Mouse (Mus musculus): Measurements from ENCODE around the gene Timm29.

The Timm29 gene

DNA sequence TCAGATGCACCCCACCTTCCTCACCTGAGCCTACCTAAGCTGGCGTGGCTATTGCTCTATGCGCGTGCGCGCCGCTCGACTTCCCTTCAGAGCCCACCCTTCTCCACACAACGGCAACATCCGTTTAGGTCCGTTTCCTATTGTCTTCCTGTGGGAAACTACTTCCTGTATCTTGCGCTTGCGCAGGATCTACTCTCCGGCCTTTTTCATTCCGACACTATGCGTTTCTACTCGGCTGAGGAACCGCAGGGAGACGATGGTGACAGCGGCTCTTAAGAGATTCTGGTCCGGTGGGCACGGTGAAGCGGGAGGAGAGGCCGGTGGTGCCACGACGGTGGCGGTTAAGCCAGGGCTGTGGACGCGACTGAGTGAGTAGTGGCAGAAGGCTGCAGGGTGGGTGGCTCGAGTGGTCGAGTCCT is at the start of gene Timm29, which contains the start of gene Yipf2:
Timm29 (plus strand) TSS at position 20 of the 419 bp plus-strand sequence.
Yipf2 (minus strand) TSS at position 126 of the 419 bp plus-strand sequence.
- peak; percentile 95 for DNase-seq (ENCODE audit: low read depth, low spot score)

- DNase-seq (ENCODE audit: low read depth, low spot score), result no peak
These were observed 47.1 kb upstream of the Timm29 start for GRCm38 (mm10) chr9:21545351-21545915.

- peak; percentile 99 for DNase-seq (ENCODE audit: low read depth, low spot score)
These were observed 46.4 kb upstream of the Timm29 start for GRCm38 (mm10) chr9:21545916-21546788.

DNA sequence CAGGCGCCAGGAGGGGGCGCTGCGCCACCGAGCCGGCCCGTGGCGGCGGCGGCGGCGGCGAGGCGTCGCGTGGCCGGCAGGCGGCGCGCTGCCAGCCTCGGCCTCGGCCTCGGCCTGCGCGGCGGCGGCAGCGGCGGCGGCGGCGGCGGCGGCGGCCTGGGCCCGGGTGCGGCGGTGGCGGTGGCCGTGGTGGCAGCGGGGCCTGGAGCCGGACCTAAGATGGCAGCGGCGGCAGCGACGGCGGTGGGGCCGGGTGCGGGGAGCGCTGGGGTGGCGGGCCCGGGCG is 45.8 kb upstream of the Timm29 start, which contains the start of gene Carm1:
Carm1 (plus strand) TSS at position 106 of the 286 bp plus-strand sequence.
- no peak for DNase-seq (ENCODE audit: low read depth, low spot score)

GRCm38 (mm10) chr9:21547075-21547941 is 45.2 kb upstream of the Timm29 start:
- peak; percentile 77 for DNase-seq (ENCODE audit: low read depth, low spot score)

DNA sequence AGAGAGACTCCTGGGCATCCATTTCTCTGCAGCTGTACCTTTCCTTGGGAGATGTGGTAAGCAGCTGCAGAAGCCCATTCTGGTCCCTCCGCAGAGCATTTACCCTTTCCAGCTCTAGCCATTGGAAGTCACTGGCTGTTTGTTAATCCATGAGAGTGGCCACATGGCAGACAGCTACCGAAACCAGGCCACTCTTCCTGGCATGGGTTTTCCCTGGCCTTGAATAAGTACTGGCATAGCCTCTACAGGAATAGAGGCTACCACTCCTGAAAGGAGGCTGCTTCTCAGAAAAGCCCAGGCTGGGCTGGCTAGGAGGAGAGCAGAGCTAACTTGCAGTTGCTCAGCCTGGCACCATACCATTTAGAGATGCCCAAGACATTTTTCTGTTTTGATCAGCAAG is 41.5 kb upstream of the Timm29 start:
- DNase-seq (ENCODE audit: low read depth, low spot score), result no peak

GRCm38 (mm10) chr9:21553607-21554273 is 38.8 kb upstream of the Timm29 start:
- no peak for DNase-seq (ENCODE audit: low read depth, low spot score)

DNA sequence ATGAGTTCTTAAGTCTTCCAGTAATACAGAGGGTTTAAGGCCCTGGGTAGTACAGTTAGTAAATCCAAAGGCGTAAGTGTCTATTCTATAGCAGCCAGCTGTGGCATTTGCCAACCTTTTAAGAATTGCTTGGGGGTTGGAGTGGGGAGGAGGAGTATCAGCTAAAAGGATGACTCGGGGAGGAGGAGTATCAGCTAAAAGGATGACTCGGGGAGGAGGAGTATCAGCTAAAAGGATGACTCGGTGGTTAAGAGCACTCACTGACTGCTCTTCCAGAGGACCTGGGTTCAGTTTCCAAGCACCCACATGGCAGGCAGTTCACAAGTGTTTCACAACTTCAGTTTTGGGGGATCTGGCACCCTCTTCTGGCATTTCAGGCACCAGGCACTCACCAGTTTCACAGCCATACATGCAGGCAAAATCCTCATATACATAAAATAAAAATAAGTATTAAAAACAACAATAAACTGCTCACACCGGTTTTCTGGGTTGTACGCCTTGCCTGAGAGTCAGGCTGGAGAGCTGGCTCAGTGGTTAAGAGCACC is 37.3 kb upstream of the Timm29 start:
- DNase-seq (ENCODE audit: low read depth, low spot score), result no peak

GRCm38 (mm10) chr9:21556996-21557395 is 35.5 kb upstream of the Timm29 start:
- no peak for DNase-seq (ENCODE audit: low read depth, low spot score)

- no peak for DNase-seq (ENCODE audit: low read depth, low spot score)
These were observed 35.0 kb upstream of the Timm29 start for GRCm38 (mm10) chr9:21557556-21557955.

DNA sequence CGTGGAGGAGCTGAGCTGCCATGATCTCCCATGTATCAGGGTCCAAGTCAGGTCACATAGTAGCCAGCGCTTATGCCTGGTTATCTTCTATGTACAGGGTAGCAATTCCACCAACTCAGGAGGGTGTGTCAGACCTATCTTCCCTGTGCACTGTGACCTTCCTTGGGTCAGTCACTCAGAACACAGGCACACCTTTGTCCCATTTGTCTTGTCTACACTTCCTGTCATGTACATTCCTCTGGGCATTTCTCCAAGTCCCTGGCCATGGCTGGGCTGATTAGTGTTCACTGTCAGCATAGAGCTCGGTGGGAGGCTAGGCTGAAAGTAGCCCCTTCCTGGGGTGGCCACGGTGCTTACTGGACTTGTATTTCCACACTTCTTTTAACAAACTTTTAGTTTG is 34.2 kb upstream of the Timm29 start:
- DNase-seq (ENCODE audit: low read depth, low spot score), result no peak

DNA sequence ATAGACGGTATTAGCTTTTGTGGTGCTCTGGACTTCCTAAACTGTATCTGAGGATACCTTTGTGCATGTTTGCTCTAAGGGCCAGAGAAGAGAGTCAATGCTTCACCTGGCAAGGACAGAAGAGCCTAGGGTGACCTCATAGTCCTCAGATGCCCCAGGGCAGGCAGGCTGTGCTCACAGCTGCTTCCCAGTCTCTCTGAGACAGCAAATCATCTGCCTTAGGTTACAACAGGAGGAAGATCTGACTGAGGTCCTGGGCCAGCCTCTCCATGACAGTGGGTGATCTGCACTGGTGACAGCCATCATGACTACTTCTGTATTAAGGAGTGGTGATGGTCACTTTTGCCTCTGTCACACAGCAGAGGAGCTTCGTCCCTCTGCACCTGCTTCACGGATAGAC is 33.4 kb upstream of the Timm29 start:
- DNase-seq (ENCODE audit: low read depth, low spot score), result no peak

GRCm38 (mm10) chr9:21564420-21564819 is 28.1 kb upstream of the Timm29 start:
- DNase-seq (ENCODE audit: low read depth, low spot score), result no peak

DNA sequence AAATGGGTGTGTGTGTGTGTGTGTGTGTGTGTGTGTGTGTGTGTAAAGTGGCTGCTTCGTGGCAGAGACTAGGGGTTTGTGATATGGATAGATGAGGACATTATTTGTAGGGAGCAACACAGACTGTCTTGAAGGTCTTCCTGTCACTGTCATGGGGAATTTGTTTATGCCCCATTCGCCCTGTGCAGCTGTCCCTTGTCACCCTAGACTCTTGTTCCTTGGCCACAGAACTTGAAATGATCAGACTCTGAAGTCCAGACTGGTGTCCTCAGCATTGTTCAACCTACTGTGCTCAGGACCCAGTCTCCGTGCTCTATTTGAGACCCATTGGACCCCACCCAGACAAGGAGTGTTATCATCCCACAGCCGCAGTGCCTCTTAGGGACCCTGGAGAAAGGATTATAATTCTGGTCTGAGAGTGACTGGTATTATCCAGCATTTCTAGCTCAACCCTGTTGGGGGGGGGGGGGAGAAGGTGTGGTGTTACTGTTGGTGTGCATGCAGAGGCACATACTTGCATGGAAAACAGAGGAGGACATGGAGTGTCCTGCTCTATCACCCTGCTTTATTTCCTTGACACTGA is 27.4 kb upstream of the Timm29 start:
- no peak for DNase-seq (ENCODE audit: low read depth, low spot score)

DNA sequence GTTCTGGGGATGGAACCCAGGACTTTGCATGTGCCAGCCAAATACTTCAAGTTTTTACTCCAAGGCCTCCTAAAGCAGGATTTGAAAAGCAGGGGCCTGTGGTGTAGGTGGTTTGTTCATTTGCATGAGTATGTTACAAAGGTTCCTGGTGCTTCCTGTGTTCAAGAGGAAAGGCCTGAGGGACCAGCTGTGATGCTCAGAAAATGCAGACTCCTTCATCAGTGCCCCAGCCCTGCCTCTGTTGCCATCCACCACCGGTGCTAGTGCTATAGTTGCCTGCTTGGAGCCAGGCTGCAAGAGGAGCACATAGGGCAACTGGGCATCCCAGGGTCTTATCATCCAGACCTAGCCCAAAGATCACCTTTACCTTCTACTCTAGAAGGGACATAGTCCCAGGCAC is 26.0 kb upstream of the Timm29 start:
- peak; percentile 12 for DNase-seq (ENCODE audit: low read depth, low spot score)

GRCm38 (mm10) chr9:21567051-21567450 is 25.5 kb upstream of the Timm29 start:
- peak; percentile 40 for DNase-seq (ENCODE audit: low read depth, low spot score)

GRCm38 (mm10) chr9:21568657-21569255 is 23.8 kb upstream of the Timm29 start:
- DNase-seq (ENCODE audit: low read depth, low spot score), result no peak

DNA sequence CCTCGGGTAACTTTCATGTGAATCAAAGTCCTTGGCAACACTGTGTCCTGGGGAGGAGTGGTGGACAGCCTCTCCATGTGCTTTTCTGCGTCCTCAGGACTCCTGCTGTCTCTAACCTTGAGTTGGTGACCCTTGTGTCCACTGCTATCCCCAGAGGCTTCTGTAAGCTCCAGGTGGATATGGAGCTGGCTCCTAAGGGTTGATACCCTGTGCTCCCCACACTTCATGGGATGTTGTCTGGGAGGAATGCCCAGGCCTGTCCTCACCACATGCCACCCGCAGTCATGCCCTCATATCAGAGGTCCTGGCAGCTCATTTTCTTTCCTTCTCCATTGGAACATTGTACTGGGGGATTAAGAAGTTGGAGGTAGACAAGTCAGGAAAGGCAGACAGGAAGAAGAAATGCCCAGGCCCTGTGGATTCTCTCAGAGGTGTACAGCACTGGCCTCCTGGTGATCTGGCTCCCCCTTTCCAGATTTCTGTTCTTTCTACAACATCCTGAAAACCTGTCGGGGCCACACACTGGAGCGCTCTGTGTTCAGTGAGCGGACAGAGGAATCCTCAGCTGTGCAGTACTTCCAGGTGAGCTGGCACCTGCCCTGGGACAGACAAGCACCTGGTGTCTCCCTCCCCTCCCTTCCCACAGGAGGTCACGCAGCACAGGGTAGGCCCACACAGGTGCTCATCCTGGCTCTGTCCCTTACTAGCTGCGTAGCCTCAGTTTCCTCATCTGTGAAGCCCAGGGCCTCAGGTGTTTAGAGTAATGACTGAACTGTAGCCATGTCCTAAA is 18.3 kb upstream of the Timm29 start:
- DNase-seq (ENCODE audit: low read depth, low spot score), result no peak

- DNase-seq (ENCODE audit: low read depth, low spot score), result no peak
These were observed 17.3 kb upstream of the Timm29 start for GRCm38 (mm10) chr9:21575253-21575652.

DNA sequence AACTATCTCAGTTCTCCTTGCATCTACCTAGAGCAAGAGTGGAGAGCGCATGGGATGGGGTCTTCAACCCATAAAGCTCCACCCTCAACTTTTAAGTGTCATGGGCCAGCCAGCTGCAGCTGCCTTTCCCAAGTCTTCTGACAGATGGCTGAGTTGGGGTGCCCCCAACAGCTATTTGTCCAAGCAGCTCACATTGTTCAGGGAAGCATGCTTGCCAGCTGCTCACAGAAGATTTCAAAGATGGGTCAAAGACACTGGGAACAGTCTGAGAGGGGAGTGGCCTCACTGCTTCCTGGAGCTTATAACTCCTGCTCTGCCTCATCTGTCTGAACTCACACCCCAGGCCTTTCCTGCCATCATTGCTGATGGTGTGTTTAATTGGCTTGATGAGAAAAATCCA is 16.2 kb upstream of the Timm29 start:
- DNase-seq (ENCODE audit: low read depth, low spot score), result no peak

All from CD4-positive, CD25-positive, alpha-beta regulatory T cell, adult 2 months (primary cell).